Mouse (Mus musculus) embryonic facial prominence, embryonic 12.5 days (tissue): Measurements from ENCODE around the gene Lfng. TPM values are rescaled to one million over a fixed set of nuclear protein-coding genes. Genes with fewer than 3 reads are reported as not detected.
A peak's percentile ranks its signal among the peaks of the same experiment; 100 is the strongest.

Experiments
- ATAC-seq: fragments of 200-750 bp; cut with Nextera tagmentation; 2 replicates; pipeline ENCODE4 v1.8.0; 2017; ENCODE audit not compliant: insufficient number of reproducible peaks, insufficient read depth, low FRiP score, low TSS enrichment
- H3K27ac ChIP-seq: fragments of 300-500 bp; sonication (generic); 2 replicates; pipeline ENCODE4 v1.5.1; 2016; ENCODE audit warnings: mild to moderate bottlenecking
- H3K27me3 ChIP-seq: fragments of 300-500 bp; sonication (generic); 2 replicates; pipeline ENCODE4 v1.6.1; 2016; ENCODE audit warnings: mild to moderate bottlenecking, moderate library complexity
- H3K36me3 ChIP-seq: fragments of 300-500 bp; sonication (generic); 2 replicates; pipeline ENCODE4 v1.6.1; 2016; ENCODE audit warnings: mild to moderate bottlenecking
- H3K4me1 ChIP-seq: fragments of 300-500 bp; sonication (generic); 2 replicates; pipeline ENCODE4 v1.6.1; 2016
- H3K4me2 ChIP-seq: fragments of 300-500 bp; sonication (generic); replicated peaks from 2 replicates; pipeline ENCODE4 v1.6.1; 2016; ENCODE audit warnings: mild to moderate bottlenecking, moderate library complexity
- H3K4me3 ChIP-seq: fragments of 300-500 bp; sonication (generic); 2 replicates; pipeline ENCODE4 v1.5.1; 2016; ENCODE audit warnings: mild to moderate bottlenecking
- H3K9ac ChIP-seq: fragments of 300-500 bp; sonication (generic); 2 replicates; pipeline ENCODE4 v1.6.1; 2016; ENCODE audit warnings: mild to moderate bottlenecking, moderate library complexity
- H3K9me3 ChIP-seq: fragments of 300-500 bp; sonication (generic); 2 replicates; pipeline ENCODE4 v1.6.1; 2016; ENCODE audit warnings: mild to moderate bottlenecking, moderate library complexity
- WGBS: fragments of 180-500 bp; shearing (Covaris S2); methylation state at CpG from one replicate; pipeline ENCODE4 v1.1.7; 2016; 5-methylcytosine and 5-hydroxymethylcytosine counted together
- polyA plus RNA-seq: library from polyadenylated mRNA; unstranded; fragments of >200 nt; fragmentation: Nextera tagmentation; extraction: Ambion mirVana; gene quantifications from 2 replicates; pipeline ENCODE4 v1.2.1, GENCODE M21; 2016

Lfng gene
- polyA plus RNA-seq, 1 experiment from 2014 or later: 14.2 TPM

- H3K4me1 ChIP-seq: peaks cover 7% of the 10 kb centered on the region; the same call in 1 of the 2 replicates
- no peak overlapping the region for H3K9ac ChIP-seq
- ATAC-seq: no peak
- no peak overlapping the region for H3K4me2 ChIP-seq
- no peaks in the 10 kb centered on the region for H3K27me3 ChIP-seq
- H3K9me3 ChIP-seq: no peaks in the 10 kb centered on the region
- no peak overlapping the region for H3K4me3 ChIP-seq
- no peaks in the 10 kb centered on the region for H3K36me3 ChIP-seq
- no peak overlapping the region for H3K27ac ChIP-seq
- WGBS: 82% methylated on average over 15 of the region's 15 CpGs
Measured at GRCm38 (mm10) chr5:140654096-140654845, 47.2 kb downstream of the Lfng start.

GRCm38 (mm10) chr5:140659607-140660272 is 52.6 kb downstream of the Lfng start:
- Histone ChIP-seq H3K27me3 (peaks cover 3% of the 10 kb centered on the region; the same call in 1 of the 2 replicates), H3K4me3 (no peak overlapping the region), H3K36me3 (0 out of 2 replicates have a peak, but pooled peaks cover 2% of the 10 kb centered on the region), H3K9ac (no peak overlapping the region), H3K4me2 (0 out of 2 replicates have a peak overlapping the region, but pooled peaks have one; percentile 1), H3K9me3 (no peaks in the 10 kb centered on the region), H3K4me1 (peaks cover 19% of the 10 kb centered on the region; the same call in 1 of the 2 replicates), H3K27ac (no peak overlapping the region)
- 36% methylated on average over 16 of the region's 16 CpGs for WGBS
- 0 out of 2 replicates have a peak, but pooled peaks have one; percentile 16 for ATAC-seq

- Histone ChIP-seq H3K4me1 (peaks cover 19% of the 10 kb centered on the region; the same call in 1 of the 2 replicates), H3K27ac (no peak overlapping the region), H3K9ac (no peak overlapping the region), H3K36me3 (peaks cover 7% of the 10 kb centered on the region; the same call in 1 of the 2 replicates), H3K9me3 (no peaks in the 10 kb centered on the region), H3K4me3 (no peak overlapping the region), H3K27me3 (peaks cover 3% of the 10 kb centered on the region; the same call in 1 of the 2 replicates), H3K4me2 (no peak overlapping the region)
- ATAC-seq: no peak
- 69% methylated on average over 1 of the region's 1 CpGs for WGBS
Measured at GRCm38 (mm10) chr5:140660398-140660797, 53.3 kb downstream of the Lfng start.

- no peak for ATAC-seq
- Histone ChIP-seq H3K4me2 (no peak overlapping the region), H3K9ac (no peak overlapping the region), H3K4me1 (peaks cover 19% of the 10 kb centered on the region; the same call in 1 of the 2 replicates), H3K27me3 (peaks cover 3% of the 10 kb centered on the region; the same call in 1 of the 2 replicates), H3K36me3 (peaks cover 15% of the 10 kb centered on the region; the same call in 1 of the 2 replicates), H3K4me3 (no peak overlapping the region), H3K9me3 (no peaks in the 10 kb centered on the region), H3K27ac (no peak overlapping the region)
- 69% methylated on average over 8 of the region's 8 CpGs for WGBS
Measured at GRCm38 (mm10) chr5:140661427-140661826, 54.3 kb downstream of the Lfng start.

- 48% methylated on average over 12 of the region's 12 CpGs for WGBS
- H3K9me3 ChIP-seq: no peaks in the 10 kb centered on the region
- ATAC-seq: no peak
- H3K27ac ChIP-seq: peak overlapping the region; percentile 46; the same call in 1 of the 2 replicates
- H3K9ac ChIP-seq: no peak overlapping the region
- peaks cover 15% of the 10 kb centered on the region; the same call in 1 of the 2 replicates for H3K36me3 ChIP-seq
- H3K4me1 ChIP-seq: peaks cover 19% of the 10 kb centered on the region; the same call in 1 of the 2 replicates
- peaks cover 3% of the 10 kb centered on the region; the same call in 1 of the 2 replicates for H3K27me3 ChIP-seq
- no peak overlapping the region for H3K4me2 ChIP-seq
- H3K4me3 ChIP-seq: no peak overlapping the region
Measured at GRCm38 (mm10) chr5:140661875-140662643, 54.9 kb downstream of the Lfng start.

GRCm38 (mm10) chr5:140662741-140663592 is 55.8 kb downstream of the Lfng start:
- Histone ChIP-seq H3K36me3 (peaks cover 19% of the 10 kb centered on the region), H3K27ac (peak overlapping the region; percentile 46; the same call in 1 of the 2 replicates), H3K9me3 (no peaks in the 10 kb centered on the region), H3K4me3 (no peak overlapping the region), H3K4me1 (peaks cover 19% of the 10 kb centered on the region; the same call in 1 of the 2 replicates), H3K27me3 (peaks cover 3% of the 10 kb centered on the region; the same call in 1 of the 2 replicates), H3K4me2 (no peak overlapping the region), H3K9ac (no peak overlapping the region)
- 61% methylated on average over 17 of the region's 17 CpGs for WGBS
- ATAC-seq: no peak

GRCm38 (mm10) chr5:140663621-140664180 is 56.6 kb downstream of the Lfng start:
- Histone ChIP-seq H3K27me3 (peaks cover 3% of the 10 kb centered on the region; the same call in 1 of the 2 replicates), H3K27ac (no peak overlapping the region), H3K9me3 (no peaks in the 10 kb centered on the region), H3K36me3 (peaks cover 26% of the 10 kb centered on the region), H3K4me1 (peaks cover 19% of the 10 kb centered on the region; the same call in 1 of the 2 replicates), H3K4me2 (no peak overlapping the region), H3K4me3 (no peak overlapping the region), H3K9ac (no peak overlapping the region)
- ATAC-seq: no peak
- WGBS: 51% methylated on average over 7 of the region's 7 CpGs

Other genes with a start within 250 kb of the Lfng start
- gene Snx8, start 218.1 kb upstream of the Lfng start, polyA plus RNA-seq: 21.4 and 21.5 TPM in 2 replicates
- gene Eif3b, start 188.0 kb upstream of the Lfng start, polyA plus RNA-seq: 187 and 191 TPM in 2 replicates
- gene Gm4869, start 161.7 kb upstream of the Lfng start, polyA plus RNA-seq: 0.05 TPM in 1 of 2 replicates, not detected in the other
- gene Chst12, start 101.8 kb upstream of the Lfng start, polyA plus RNA-seq: 17.5 and 18.9 TPM in 2 replicates
- 0.53 and 1.1 TPM in 2 replicates for gene Grifin, start 42.2 kb upstream of the Lfng start, polyA plus RNA-seq
- 60.6 and 62.6 TPM in 2 replicates for gene Ttyh3, start 41.7 kb downstream of the Lfng start, polyA plus RNA-seq
- gene Iqce, start 95.1 kb downstream of the Lfng start, polyA plus RNA-seq: 25.9 and 29.7 TPM in 2 replicates
- gene Brat1, start 97.7 kb downstream of the Lfng start, polyA plus RNA-seq: 23.8 and 24.5 TPM in 2 replicates
- gene Amz1, start 116.8 kb downstream of the Lfng start, polyA plus RNA-seq: 0.74 and 1.4 TPM in 2 replicates
- gene Gna12, start 223.1 kb downstream of the Lfng start, polyA plus RNA-seq: 30.5 and 57.8 TPM in 2 replicates